Mouse (Mus musculus) effector memory CD4-positive, alpha-beta T cell, adult 5 months (primary cell): ENCODE results near the gene Gabarapl1. TPM values are rescaled to one million over a fixed set of nuclear protein-coding genes. Genes with fewer than 3 reads are reported as not detected.

ENCODE experiments used
- polyA plus RNA-seq: library from polyadenylated mRNA; unstranded; fragments of 100-300 nt; shearing (Covaris generic); gene quantifications from one replicate; pipeline ENCODE4 v1.2.1, GENCODE M21; 2017

Gabarapl1 gene
- polyA plus RNA-seq, result 33.1 TPM

DNA sequence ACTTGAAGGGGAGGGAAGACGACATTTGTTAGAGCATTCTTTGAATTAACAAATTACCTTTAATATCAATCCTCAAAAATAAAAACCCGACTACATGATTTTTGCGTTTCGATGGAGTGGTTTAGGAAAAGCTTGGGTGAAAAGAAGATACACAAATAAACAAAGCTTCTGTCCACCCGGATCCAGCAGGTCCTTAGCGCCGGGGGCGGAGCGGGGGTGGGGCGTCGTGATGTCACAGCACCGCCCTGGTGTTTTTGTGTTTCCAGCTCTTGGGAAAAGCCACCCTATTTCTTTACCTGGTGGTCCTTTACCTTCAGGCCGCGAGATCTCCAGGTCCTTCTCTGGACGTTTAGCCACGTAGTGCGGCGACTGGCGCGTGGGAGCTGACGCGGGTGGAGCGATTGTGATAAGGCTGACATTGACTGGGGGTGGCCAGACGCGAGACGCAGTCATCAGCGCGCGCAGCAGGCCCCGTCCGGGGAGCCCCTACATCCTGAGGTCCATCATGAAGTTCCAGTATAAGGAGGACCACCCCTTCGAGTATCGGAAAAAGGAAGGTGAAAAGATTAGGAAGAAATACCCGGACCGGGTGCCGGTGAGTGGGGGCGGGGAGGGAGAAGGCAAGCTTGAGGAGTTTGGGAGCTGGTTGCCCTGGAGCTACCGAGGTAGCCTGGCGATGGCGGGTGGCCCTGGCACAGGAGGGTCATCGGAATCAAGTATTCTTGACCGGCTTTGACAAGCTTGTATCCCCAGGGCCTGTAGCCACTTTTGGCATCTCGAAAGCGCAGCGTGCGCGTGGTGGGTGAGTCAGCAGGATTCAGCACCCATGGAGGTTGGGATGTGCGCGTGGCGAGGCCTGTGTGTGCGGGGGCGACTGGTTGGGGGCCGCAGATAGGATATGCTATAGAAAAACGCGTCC lies at the start of gene Gabarapl1:
Gabarapl1 (plus strand) TSS at position 219 of the 919 bp plus-strand sequence.

DNA sequence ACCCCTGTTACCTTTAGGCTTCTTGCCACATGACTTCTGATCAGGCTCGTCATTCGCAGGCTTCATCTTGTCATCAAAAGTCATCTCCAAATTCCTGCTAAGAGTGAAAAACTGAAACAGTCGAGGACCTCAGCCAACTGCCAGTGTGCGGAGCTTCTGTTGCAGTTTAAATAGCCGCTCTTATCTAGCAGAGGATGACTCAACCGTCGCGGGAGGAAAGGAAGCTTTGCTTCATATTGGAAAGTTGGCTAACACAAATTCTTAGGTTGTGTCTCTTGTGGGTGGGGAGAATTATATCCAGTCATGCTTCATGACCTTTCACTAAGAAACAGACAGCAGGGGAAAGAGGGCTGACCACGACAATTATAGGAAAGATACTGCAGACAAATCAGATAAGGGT lies 25.9 kb upstream of the Gabarapl1 start, which contains the start of gene Olr1:
Olr1 (minus strand) TSS at position 142 of the 400 bp plus-strand sequence.

GRCm38 (mm10) chr6:129512367-129512766 lies 20.6 kb upstream of the Gabarapl1 start, which contains the start of gene Tmem52b:
TSS of gene Tmem52b (plus strand) at chr6:129512555.

DNA sequence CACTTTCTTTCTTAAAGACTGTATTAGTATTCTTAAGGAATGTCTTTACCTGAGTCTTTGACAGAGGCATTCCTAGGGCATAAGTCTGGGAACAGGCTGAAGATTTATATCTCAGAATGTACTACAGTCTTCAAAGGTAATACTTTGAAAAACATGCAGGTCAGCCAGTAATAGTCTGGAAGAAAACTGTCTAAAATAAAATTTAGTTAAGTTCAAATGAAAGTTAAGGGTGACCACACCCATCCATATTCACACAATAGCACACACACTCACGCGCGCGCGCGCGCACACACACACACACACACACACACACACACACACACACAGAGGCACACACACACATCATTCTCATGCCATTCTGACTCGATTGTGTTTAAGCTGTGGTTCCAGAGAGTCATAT lies 44.6 kb downstream of the Gabarapl1 start, which contains the start of gene Klre1:
Klre1 (plus strand) TSS at position 301 of the 400 bp plus-strand sequence.

GRCm38 (mm10) chr6:129591508-129591907 lies 58.5 kb downstream of the Gabarapl1 start, which contains the start of gene Klrd1:
TSS of gene Klrd1 (plus strand) at chr6:129591782.

Other genes starting within 250 kb of the Gabarapl1 start
- not detected for gene 4922502D21Rik, start 201.4 kb upstream of the Gabarapl1 start, polyA plus RNA-seq
- gene Clec12a, start 190.5 kb upstream of the Gabarapl1 start, polyA plus RNA-seq, result not detected
- not detected for gene Clec12b, start 147.3 kb upstream of the Gabarapl1 start, polyA plus RNA-seq
- gene Clec1b, start 135.9 kb upstream of the Gabarapl1 start, polyA plus RNA-seq, result 0.09 TPM
- not detected for gene Clec9a, start 124.3 kb upstream of the Gabarapl1 start, polyA plus RNA-seq
- gene Clec1a, start 81.2 kb upstream of the Gabarapl1 start, polyA plus RNA-seq, result not detected
- 0.10 TPM for gene Olr1, start 26.0 kb upstream of the Gabarapl1 start, polyA plus RNA-seq
- not detected for gene Tmem52b, start 20.6 kb upstream of the Gabarapl1 start, polyA plus RNA-seq
- 0.51 TPM for gene Klre1, start 44.7 kb downstream of the Gabarapl1 start, polyA plus RNA-seq
- 29.8 TPM for gene Klrd1, start 58.6 kb downstream of the Gabarapl1 start, polyA plus RNA-seq
- gene Klrk1, start 90.7 kb downstream of the Gabarapl1 start, polyA plus RNA-seq, result 82.6 TPM
- not detected for gene Klrc3, start 110.2 kb downstream of the Gabarapl1 start, polyA plus RNA-seq
- gene Klrc2, start 127.5 kb downstream of the Gabarapl1 start, polyA plus RNA-seq, result 5.6 TPM
- 104 TPM for gene Klrc1, start 145.8 kb downstream of the Gabarapl1 start, polyA plus RNA-seq
- gene Klri1, start 184.0 kb downstream of the Gabarapl1 start, polyA plus RNA-seq, result not detected
- 0.31 TPM for gene Klri2, start 207.3 kb downstream of the Gabarapl1 start, polyA plus RNA-seq